Mouse (Mus musculus) CH12.LX (cell line): ENCODE data around the gene Jup. TPM values are rescaled to one million over a fixed set of nuclear protein-coding genes. Genes with fewer than 3 reads are reported as not detected.

Source experiments
- DNase-seq: peaks from one replicate; pipeline ENCODE4 v3.0.0-alpha.2; 2013; ENCODE audit errors: extremely low read depth
- H3K27ac ChIP-seq: 2 replicates; pipeline ENCODE4 v1.5.1; 2012; ENCODE audit warnings: low read depth, mild to moderate bottlenecking, control low read depth, moderate library complexity; ENCODE audit not compliant: insufficient read depth
- H3K27me3 ChIP-seq: replicated peaks from 2 replicates; pipeline ENCODE3; 2012; ENCODE audit warnings: inconsistent platforms
- H3K36me3 ChIP-seq, 2 experiments: replicated peaks in 1 of 2; 2 replicates each; pipeline versions ENCODE3 to v1.6.1; 2012; ENCODE audit warnings: inconsistent platforms in 1 of 2, low read length in 1 of 2, mild to moderate bottlenecking in 1 of 2, mixed read lengths in 1 of 2, moderate library complexity in 1 of 2; ENCODE audit not compliant: control insufficient read depth in 1 of 2, insufficient read depth in 1 of 2
- H3K4me1 ChIP-seq, 2 experiments: 2 replicates each; pipeline ENCODE4 v1.6.1; 2012; ENCODE audit warnings: inconsistent platforms in 1 of 2, moderate library complexity in 1 of 2; ENCODE audit not compliant: insufficient read depth in 2 of 2, control insufficient read depth in 1 of 2
- H3K4me2 ChIP-seq: 2 replicates; pipeline ENCODE4 v1.6.1; 2012; ENCODE audit warnings: low read depth, mild to moderate bottlenecking, control low read depth; ENCODE audit not compliant: poor library complexity, insufficient read depth, severe bottlenecking
- H3K4me3 ChIP-seq, 3 experiments: fragments of 150-350 bp in 1 of 3; sonication (generic) in 1 of 3; replicated peaks in 1 of 3; 2 replicates each; pipeline versions ENCODE3 to v1.5.1; 2011 to 2012; ENCODE audit warnings: low read depth in 2 of 3, low read length in 2 of 3, mild to moderate bottlenecking in 2 of 3, moderate library complexity in 2 of 3, control low read depth in 1 of 3, improper control_type of control experiment in 1 of 3, inconsistent platforms in 1 of 3, mixed read lengths in 1 of 3; ENCODE audit not compliant: poor library complexity in 1 of 3
- H3K79me2 ChIP-seq: replicated peaks from 2 replicates; pipeline ENCODE4 v1.6.1; 2012; ENCODE audit warnings: mild to moderate bottlenecking, moderate library complexity; ENCODE audit not compliant: control insufficient read depth, poor library complexity, insufficient read depth, severe bottlenecking; ENCODE audit errors: extremely low read depth
- H3K9ac ChIP-seq: 2 replicates; pipeline ENCODE4 v1.6.1; 2012; ENCODE audit warnings: low read depth, mild to moderate bottlenecking, control low read depth, moderate library complexity; ENCODE audit not compliant: insufficient read depth
- H3K9me3 ChIP-seq: replicated peaks from 2 replicates; pipeline ENCODE3; 2012; ENCODE audit warnings: low read length, inconsistent platforms, mixed read lengths
- CHD1 ChIP-seq: IDR thresholded peaks from 2 replicates; pipeline ENCODE4 v1.6.1; 2012; ENCODE audit warnings: low read depth, low read length, improper control_type of control experiment, inconsistent platforms
- CHD2 ChIP-seq: IDR thresholded peaks from 2 replicates; pipeline ENCODE4 v1.6.1; 2011; ENCODE audit warnings: low read length, improper control_type of control experiment
- ELF1 ChIP-seq: IDR thresholded peaks from 2 replicates; pipeline ENCODE4 v1.6.1; 2014; ENCODE audit warnings: low read depth, mild to moderate bottlenecking, inconsistent platforms, low read length, improper control_type of control experiment
- GABPA ChIP-seq: IDR thresholded peaks from 2 replicates; pipeline ENCODE4 v1.6.1; 2012; ENCODE audit warnings: low read depth, low read length, improper control_type of control experiment, inconsistent platforms; ENCODE audit not compliant: insufficient replicate concordance
- HCFC1 ChIP-seq: IDR thresholded peaks from 2 replicates; pipeline ENCODE4 v1.6.1; 2012; ENCODE audit warnings: low read depth, mild to moderate bottlenecking, inconsistent platforms, low read length, improper control_type of control experiment
- IRF4 ChIP-seq: IDR thresholded peaks from 2 replicates; pipeline ENCODE4 v1.6.1; 2014; ENCODE audit warnings: low read depth, mild to moderate bottlenecking, inconsistent platforms, low read length, improper control_type of control experiment
- JUND ChIP-seq: conservative IDR thresholded peaks from 2 replicates; pipeline ENCODE4 v1.6.1; 2011; ENCODE audit warnings: low read depth, low read length, improper control_type of control experiment
- KAT2A ChIP-seq: IDR thresholded peaks from 2 replicates; pipeline ENCODE4 v1.6.1; 2012; ENCODE audit warnings: low read length, improper control_type of control experiment, inconsistent platforms; ENCODE audit not compliant: insufficient replicate concordance
- MEF2A ChIP-seq: IDR thresholded peaks from 2 replicates; pipeline ENCODE4 v1.6.1; 2014; ENCODE audit warnings: low read depth, mild to moderate bottlenecking, inconsistent platforms, low read length, improper control_type of control experiment, borderline replicate concordance
- MXI1 ChIP-seq: IDR thresholded peaks from 2 replicates; pipeline ENCODE4 v1.6.1; 2011; ENCODE audit warnings: mild to moderate bottlenecking, low read depth, low read length, improper control_type of control experiment
- MYC ChIP-seq: IDR thresholded peaks from 2 replicates; pipeline ENCODE4 v1.6.1; 2011; ENCODE audit warnings: low read depth, mild to moderate bottlenecking, improper control_type of control experiment, low read length
- NRF1 ChIP-seq: IDR thresholded peaks from 2 replicates; pipeline ENCODE4 v1.6.1; 2014; ENCODE audit warnings: low read depth, mild to moderate bottlenecking, inconsistent platforms, low read length, improper control_type of control experiment, moderate library complexity
- PAX5 ChIP-seq: IDR thresholded peaks from 2 replicates; pipeline ENCODE4 v1.6.1; 2012; ENCODE audit warnings: low read length, inconsistent platforms, mixed read lengths
- RAD21 ChIP-seq: IDR thresholded peaks from 2 replicates; pipeline ENCODE4 v1.6.1; 2011; ENCODE audit warnings: low read depth, mild to moderate bottlenecking, low read length, improper control_type of control experiment, moderate library complexity
- RCOR1 ChIP-seq: conservative IDR thresholded peaks from 2 replicates; pipeline ENCODE4 v1.6.1; 2012; ENCODE audit warnings: low read depth, mild to moderate bottlenecking, inconsistent platforms, low read length, improper control_type of control experiment
- TBP ChIP-seq: conservative IDR thresholded peaks from 2 replicates; pipeline ENCODE4 v1.6.1; 2011; ENCODE audit warnings: low read depth, low read length, improper control_type of control experiment
- TCF12 ChIP-seq: IDR thresholded peaks from 2 replicates; pipeline ENCODE4 v1.6.1; 2014; ENCODE audit warnings: low read depth, mild to moderate bottlenecking, inconsistent platforms, low read length, improper control_type of control experiment
- UBTF ChIP-seq: IDR thresholded peaks from 2 replicates; pipeline ENCODE4 v1.6.1; 2012; ENCODE audit warnings: low read depth, mild to moderate bottlenecking, inconsistent platforms, low read length, improper control_type of control experiment, moderate library complexity
- ZC3H11A ChIP-seq: IDR thresholded peaks from 2 replicates; pipeline ENCODE4 v1.6.1; 2012; ENCODE audit warnings: low read depth, mild to moderate bottlenecking, inconsistent platforms, low read length, improper control_type of control experiment
- ZMIZ1 ChIP-seq: IDR thresholded peaks from 2 replicates; pipeline ENCODE4 v1.6.1; 2012; ENCODE audit warnings: low read depth, mild to moderate bottlenecking, inconsistent platforms, low read length, improper control_type of control experiment
- ZNF384 ChIP-seq: IDR thresholded peaks from 2 replicates; pipeline ENCODE4 v1.6.1; 2012; ENCODE audit warnings: low read depth, low read length, improper control_type of control experiment, inconsistent platforms
- dilution Hi-C: fragments of 300-500 bp; cut with MboI; formaldehyde crosslinking; loops from 2 replicates; pipeline ENCODE4 v1.14.3; 2020; ENCODE audit warnings: low sequenced_read_pairs; ENCODE audit not compliant: extremely low pct_unique_long_range_greater_than_20kb, extremely low pct_ligation_motif_present
- in situ Hi-C: fragments of 300-500 bp; cut with MboI; formaldehyde crosslinking; loops from 3 replicates; pipeline ENCODE4 v1.14.3; 2019; ENCODE audit warnings: low sequenced_read_pairs, low pct_ligation_motif_present, low pct_unique_long_range_greater_than_20kb, mixed read lengths
- polyA plus RNA-seq: library from polyadenylated mRNA; unstranded; fragments of >175 nt; gene quantifications from 2 replicates; pipeline ENCODE4 v1.2.1, GENCODE M21; 2012; ENCODE audit warnings: low read depth; ENCODE audit not compliant: insufficient read length
- total RNA-seq, 2 experiments: library from RNA; depleted of rRNA; stranded (reverse); fragments of 300-350 nt in 1 of 2; fragments of >200 nt in 1 of 2; gene quantifications; 2 replicates each; pipeline ENCODE4 v1.2.3; 2012 to 2014

The Jup gene
- total and polyA plus RNA-seq, 3 experiments, result 0.68 to 1.4 (median 1.1) TPM

- no peak for DNase-seq
- dilution Hi-C loops (no loop called here), in situ Hi-C loops (no loop called here)
- Histone ChIP-seq H3K9me3 (no peaks in the 10 kb centered on the region), H3K36me3 (peaks cover 23 to 64% of the 10 kb centered on the region in 2 experiments), H3K4me2 (no peak overlapping the region), H3K27me3 (no peaks in the 10 kb centered on the region), H3K4me1 (peaks cover 7 to 12% of the 10 kb centered on the region in 2 experiments; a peak in 3 of 4 replicates), H3K27ac (no peak overlapping the region), H3K79me2 (no peaks in the 10 kb centered on the region), H3K4me3 (no peak overlapping the region), H3K9ac (no peak overlapping the region)
- TF ChIP-seq UBTF (no peak), CHD2 (no peak), GABPA (no peak), ELF1 (no peak), JUND (no peak), MYC (no peak), ZMIZ1 (no peak), MXI1 (no peak), KAT2A (no peak), IRF4 (no peak), TBP (no peak)
Observed at GRCm38 (mm10) chr11:100435678-100436246, 38.2 kb upstream of the Jup start.

GRCm38 (mm10) chr11:100432002-100432401, 34.4 kb upstream of the Jup start:
- Histone ChIP-seq H3K4me3 (no peak overlapping the region), H3K4me1 (no peaks in the 10 kb centered on the region), H3K79me2 (no peaks in the 10 kb centered on the region), H3K36me3 (peaks cover 32 to 72% of the 10 kb centered on the region in 2 experiments), H3K9ac (no peak overlapping the region), H3K4me2 (no peak overlapping the region), H3K27me3 (no peaks in the 10 kb centered on the region), H3K9me3 (no peaks in the 10 kb centered on the region), H3K27ac (no peak overlapping the region)
- no peak for DNase-seq
- TF ChIP-seq CHD1 (no peak), NRF1 (no peak), IRF4 (no peak), MYC (no peak), PAX5 (no peak), GABPA (no peak), MXI1 (no peak), RAD21 (no peak), HCFC1 (no peak), MEF2A (no peak), ZMIZ1 (no peak), ZC3H11A (no peak), UBTF (no peak), TCF12 (no peak), RCOR1 (no peak), ZNF384 (no peak)
- in situ Hi-C loops (no loop called here), dilution Hi-C loops (no loop called here)
